Mouse (Mus musculus) lung, postnatal 0 days (tissue): ENCODE data around the gene Ccnl2. TPM values are rescaled to one million over a fixed set of nuclear protein-coding genes. Genes with fewer than 3 reads are reported as not detected.
"Not testable (repeated sequence)": the region's sequence is repeated elsewhere in the genome, so short reads cannot be mapped to it uniquely, and the experiment has no call there.

Source experiments
- ATAC-seq: fragments of 200-750 bp; cut with Nextera tagmentation; 2 replicates; pipeline ENCODE4 v1.8.0; 2017; ENCODE audit warnings: moderate library complexity
- DNase-seq: peaks from one replicate; pipeline ENCODE4 v3.0.0-alpha.2; 2016; ENCODE audit warnings: low spot score
- H3K27ac ChIP-seq: fragments of 300-500 bp; sonication (generic); 2 replicates; pipeline ENCODE4 v1.5.1; 2014; ENCODE audit warnings: antibody characterized with exemption, mild to moderate bottlenecking, low read length, mixed read lengths
- H3K27me3 ChIP-seq: fragments of 300-500 bp; sonication (generic); replicated peaks from 2 replicates; pipeline ENCODE4 v1.6.1; 2014; ENCODE audit warnings: low read length, mixed read lengths; ENCODE audit not compliant: insufficient read depth
- H3K36me3 ChIP-seq: fragments of 300-500 bp; sonication (generic); 2 replicates; pipeline ENCODE4 v1.6.1; 2014; ENCODE audit warnings: low read length, mixed read lengths; ENCODE audit not compliant: insufficient read depth
- H3K4me1 ChIP-seq: fragments of 300-500 bp; sonication (generic); 2 replicates; pipeline ENCODE4 v1.6.1; 2014; ENCODE audit warnings: antibody characterized with exemption, low read depth, low read length, mixed read lengths; ENCODE audit not compliant: insufficient read depth
- H3K4me2 ChIP-seq: fragments of 300-500 bp; sonication (generic); replicated peaks from 2 replicates; pipeline ENCODE4 v1.6.1; 2014; ENCODE audit warnings: low read depth, mild to moderate bottlenecking, low read length, moderate library complexity, mixed read lengths
- H3K4me3 ChIP-seq: fragments of 300-500 bp; sonication (generic); 2 replicates; pipeline ENCODE4 v1.5.1; 2014; ENCODE audit warnings: low read depth, low read length
- H3K9ac ChIP-seq: fragments of 300-500 bp; sonication (generic); replicated peaks from 2 replicates; pipeline ENCODE4 v1.6.1; 2014; ENCODE audit warnings: low read depth, mild to moderate bottlenecking
- H3K9me3 ChIP-seq: fragments of 300-500 bp; sonication (generic); 2 replicates; pipeline ENCODE4 v1.6.1; 2016; ENCODE audit warnings: low read length, mixed read lengths
- CTCF ChIP-seq: IDR thresholded peaks from 2 replicates; pipeline ENCODE4 v1.5.1; 2016; ENCODE audit warnings: antibody characterized with exemption, mild to moderate bottlenecking
- EP300 ChIP-seq: IDR thresholded peaks from 2 replicates; pipeline ENCODE4 v1.6.1; 2016; ENCODE audit warnings: antibody characterized with exemption, mild to moderate bottlenecking, control low read depth
- WGBS: fragments of 180-500 bp; shearing (Covaris S2); extraction: QIAGEN DNeasy Blood & Tissue Kit; methylation state at CpG from one replicate; pipeline ENCODE4 v1.1.7; 2014; 5-methylcytosine and 5-hydroxymethylcytosine counted together
- polyA plus RNA-seq: library from polyadenylated mRNA; unstranded; fragments of >200 nt; fragmentation: Nextera tagmentation; extraction: Ambion mirVana; gene quantifications from 2 replicates; pipeline ENCODE4 v1.2.1, GENCODE M21; 2015

Ccnl2 gene
- polyA plus RNA-seq, 1 experiment from 2014 or later = 110 TPM

GRCm38 (mm10) chr4:155788300-155788699 is 24.0 kb upstream of the Ccnl2 start:
- DNase-seq (no peak), ATAC-seq (no peak)
- Histone ChIP-seq H3K9ac (no peak overlapping the region), H3K4me2 (no peak overlapping the region), H3K9me3 (no peaks in the 10 kb centered on the region), H3K4me3 (no peak overlapping the region), H3K4me1 (no peaks in the 10 kb centered on the region), H3K27me3 (no peaks in the 10 kb centered on the region), H3K27ac (no peak overlapping the region), H3K36me3 (no peaks in the 10 kb centered on the region)
- 57% methylated on average over 3 of the region's 3 CpGs for WGBS
- TF ChIP-seq EP300 (no peak), CTCF (no peak)

- WGBS = 77% methylated on average over 4 of the region's 4 CpGs
Measured at GRCm38 (mm10) chr4:155788833-155789232, 23.5 kb upstream of the Ccnl2 start.

GRCm38 (mm10) chr4:155790021-155790489 is 22.2 kb upstream of the Ccnl2 start, which contains the start of gene Ankrd65:
Ankrd65 (plus strand) TSS chr4:155790439.
- no peak for DNase-seq

More at GRCm38 (mm10) chr4:155788833-155789232, 23.5 kb upstream of the Ccnl2 start:
- not testable (repeated sequence) for H3K4me2 ChIP-seq, H3K4me3 ChIP-seq, H3K27me3 ChIP-seq, H3K9me3 ChIP-seq, H3K36me3 ChIP-seq, ATAC-seq, DNase-seq, H3K4me1 ChIP-seq, H3K27ac ChIP-seq, H3K9ac ChIP-seq

GRCm38 (mm10) chr4:155790650-155791161 is 21.6 kb upstream of the Ccnl2 start:
- no peak overlapping the region for H3K4me2 ChIP-seq
- H3K9ac ChIP-seq = no peak overlapping the region
- peak; percentile 54 for ATAC-seq
- no peaks in the 10 kb centered on the region for H3K9me3 ChIP-seq
- 51% methylated on average over 3 of the region's 3 CpGs for WGBS
- H3K4me3 ChIP-seq = no peak overlapping the region
- no peak for TF ChIP-seq EP300
- TF ChIP-seq CTCF = no peak
- no peak for DNase-seq
- no peaks in the 10 kb centered on the region for H3K36me3 ChIP-seq
- no peaks in the 10 kb centered on the region for H3K4me1 ChIP-seq
- H3K27me3 ChIP-seq = no peaks in the 10 kb centered on the region
- no peak overlapping the region for H3K27ac ChIP-seq

More at GRCm38 (mm10) chr4:155790021-155790489, 22.2 kb upstream of the Ccnl2 start, which contains the start of gene Ankrd65:
- Histone ChIP-seq H3K4me3 (no peak within 1 kb of the TSS), H3K4me1 (no peaks in the 10 kb centered on the region), H3K27me3 (no peaks in the 10 kb centered on the region), H3K36me3 (no peaks in the 10 kb centered on the region), H3K9ac (no peak within 1 kb of the TSS), H3K27ac (no peak within 1 kb of the TSS), H3K9me3 (no peaks in the 10 kb centered on the region), H3K4me2 (no peak within 1 kb of the TSS)
- ATAC-seq = no peak
- WGBS = 75% methylated on average over 3 of the region's 3 CpGs
- TF ChIP-seq EP300 (no peak), CTCF (no peak)

GRCm38 (mm10) chr4:155791240-155791933 is 20.9 kb upstream of the Ccnl2 start:
- Histone ChIP-seq H3K36me3 (no peaks in the 10 kb centered on the region), H3K4me2 (no peak overlapping the region), H3K27me3 (no peaks in the 10 kb centered on the region), H3K9ac (no peak overlapping the region), H3K9me3 (no peaks in the 10 kb centered on the region), H3K27ac (no peak overlapping the region), H3K4me3 (no peak overlapping the region), H3K4me1 (no peaks in the 10 kb centered on the region)
- TF ChIP-seq EP300 (no peak), CTCF (no peak)
- 72% methylated on average over 24 of the region's 24 CpGs for WGBS
- ATAC-seq (no peak), DNase-seq (no peak)

GRCm38 (mm10) chr4:155793730-155794129 is 18.6 kb upstream of the Ccnl2 start:
- no peaks in the 10 kb centered on the region for H3K36me3 ChIP-seq
- DNase-seq (no peak), ATAC-seq (no peak)
- no peaks in the 10 kb centered on the region for H3K4me1 ChIP-seq
- H3K27ac ChIP-seq = no peak overlapping the region
- no peak overlapping the region for H3K4me3 ChIP-seq
- no peak overlapping the region for H3K9ac ChIP-seq
- no peaks in the 10 kb centered on the region for H3K9me3 ChIP-seq
- WGBS = 26% methylated on average over 2 of the region's 2 CpGs
- TF ChIP-seq CTCF = no peak
- TF ChIP-seq EP300 = no peak
- H3K4me2 ChIP-seq = no peak overlapping the region
- H3K27me3 ChIP-seq = no peaks in the 10 kb centered on the region
